Mouse (Mus musculus): ENCODE measurements around the gene 4930518I15Rik. TPM values are rescaled to one million over a fixed set of nuclear protein-coding genes. Genes with fewer than 3 reads are reported as not detected.

Gene 4930518I15Rik
- polyA plus RNA-seq, 1 experiment from 2014 or later = 8.6 TPM

DNA sequence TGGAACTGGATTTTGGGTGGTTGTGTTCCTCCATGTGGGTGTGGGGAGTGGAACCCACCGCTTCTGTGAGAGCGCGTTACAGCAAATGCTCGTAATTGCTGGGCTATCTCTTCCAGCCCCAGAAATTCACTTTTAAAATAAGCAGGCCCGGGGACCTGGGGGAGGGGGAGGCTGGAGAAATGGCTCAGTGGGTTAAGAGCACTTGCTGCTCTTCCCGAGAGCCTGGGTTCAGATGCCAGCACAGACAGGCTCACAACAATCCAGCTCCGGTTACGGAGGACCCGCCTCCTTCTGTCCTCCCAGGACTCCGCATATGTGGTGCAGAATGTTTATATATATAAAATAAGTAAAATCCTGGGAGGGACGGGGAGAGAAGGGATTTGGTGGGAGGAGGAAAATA is 15.0 kb downstream of the 4930518I15Rik start:
- no peak overlapping the region for H3K27ac ChIP-seq (ENCODE audit: low read depth, low read length)

DNA sequence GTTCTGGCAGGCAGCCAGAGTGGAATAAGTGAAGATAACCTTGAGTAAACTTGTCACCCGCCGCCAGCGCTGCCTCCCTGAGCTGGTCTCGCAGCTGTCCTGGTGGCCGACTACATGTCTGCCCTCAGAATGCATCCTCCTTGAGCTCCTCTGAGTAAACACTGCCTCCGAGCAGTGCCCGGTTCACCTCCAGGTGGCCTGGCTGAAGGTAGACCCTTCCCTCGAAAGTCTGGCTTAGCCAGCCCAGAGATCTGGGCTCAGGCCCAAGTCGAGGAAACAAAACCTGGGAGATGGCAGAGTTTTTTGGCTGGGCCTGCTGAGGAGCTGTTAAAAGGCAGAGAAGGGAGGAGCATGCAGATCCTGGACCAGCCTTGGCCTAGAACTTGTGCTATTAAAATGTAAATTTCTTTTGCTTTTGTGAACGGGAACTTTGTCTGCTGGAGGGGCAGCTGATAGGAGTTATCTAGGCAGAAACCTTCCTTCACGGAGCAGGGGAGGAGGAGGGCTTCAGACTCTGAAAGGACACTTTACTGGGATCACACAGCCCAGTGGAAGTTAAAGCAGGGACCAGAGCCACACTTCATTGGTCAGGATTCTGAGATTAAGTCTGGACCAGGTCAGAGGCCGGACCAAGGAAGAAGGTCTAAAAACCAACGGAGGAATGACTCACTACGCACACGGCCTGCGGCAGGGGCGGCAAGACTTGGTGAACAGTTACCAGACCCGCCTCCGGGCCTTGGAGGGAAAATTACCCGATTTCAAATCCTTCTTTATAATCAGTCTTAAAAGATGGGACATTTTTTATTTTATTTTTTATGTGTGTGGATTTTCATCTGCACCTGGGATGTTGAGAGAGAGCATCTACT is 15.7 kb downstream of the 4930518I15Rik start:
- WGBS = 2% methylated on average over 20 of the region's 20 CpGs

More for the DNA sequence above, 15.0 kb downstream of the 4930518I15Rik start:
- ATAC-seq (ENCODE audit: low FRiP score) (no peak), DNase-seq (ENCODE audit: low spot score) (peak; percentile 36)
- Histone ChIP-seq H3K4me3 (ENCODE audit: low read depth, low read length) (peak overlapping the region; percentile 87), H3K9ac (ENCODE audit: low read depth, low read length) (peak overlapping the region; percentile 88; the same call in 1 of the 2 replicates), H3K27me3 (ENCODE audit: control insufficient read depth, insufficient read depth, low read length) (no peaks in the 10 kb centered on the region), H3K4me2 (replicated peaks; ENCODE audit: low read depth, low read length) (peak overlapping the region; percentile 84), H3K4me1 (replicated peaks; ENCODE audit: control insufficient read depth, insufficient read depth, low read length) (peaks cover 14% of the 10 kb centered on the region; the same call in 1 of the 2 replicates), H3K9me3 (ENCODE audit: control insufficient read depth, low read length) (no peaks in the 10 kb centered on the region), H3K36me3 (ENCODE audit: control insufficient read depth, insufficient read depth, low read length) (peaks cover 3% of the 10 kb centered on the region; the same call in 1 of the 2 replicates)
- 17% methylated on average over 11 of the region's 11 CpGs for WGBS

DNA sequence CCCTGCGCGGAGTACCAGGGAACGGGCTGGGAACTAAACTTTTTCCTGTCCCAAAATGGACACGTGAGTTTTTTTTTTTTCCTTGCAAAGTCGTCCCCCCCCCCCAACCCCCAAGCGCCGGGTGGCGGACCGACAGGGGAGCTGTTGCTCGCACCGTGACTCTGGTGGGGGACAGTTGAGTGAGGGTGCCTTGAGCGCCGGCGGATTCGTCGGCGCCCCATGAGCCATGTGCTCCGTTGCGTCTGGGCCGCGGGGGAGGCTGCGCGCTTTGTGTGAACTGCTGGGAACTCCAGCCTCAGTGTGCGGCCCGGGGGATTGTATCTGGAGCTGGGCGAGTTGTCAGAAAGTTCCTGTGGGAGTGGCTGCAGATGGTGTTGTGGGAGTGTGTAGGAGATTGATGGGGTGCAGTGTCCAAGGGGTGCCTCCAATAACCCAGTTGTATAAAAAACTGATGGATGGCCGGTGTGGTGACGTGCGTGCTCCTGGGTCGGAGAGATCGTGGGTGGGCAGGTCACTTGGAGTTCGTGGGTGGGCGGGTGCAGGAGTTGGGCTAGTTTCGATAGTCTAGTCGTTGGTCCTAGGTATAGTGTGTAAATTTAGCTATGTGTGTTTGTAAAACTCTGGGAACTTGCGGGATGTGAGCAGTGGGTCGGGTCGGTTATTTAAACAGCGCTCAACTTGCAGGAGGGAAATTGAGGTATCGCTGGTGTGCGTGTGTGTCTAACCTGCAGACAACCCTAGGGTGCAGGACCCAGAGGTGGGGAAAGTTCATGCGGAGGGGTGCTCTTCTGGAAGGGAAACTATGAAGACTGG is 16.5 kb downstream of the 4930518I15Rik start:
- H3K4me2 ChIP-seq (replicated peaks; ENCODE audit: low read depth, low read length) = peak overlapping the region; percentile 84
- no peaks in the 10 kb centered on the region for H3K27me3 ChIP-seq (ENCODE audit: control insufficient read depth, insufficient read depth, low read length)
- ATAC-seq (ENCODE audit: low FRiP score) (peak; percentile 28; the same call in 1 of the 2 replicates), DNase-seq (ENCODE audit: low spot score) (peak; percentile 74)
- peak overlapping the region; percentile 88 for H3K9ac ChIP-seq (ENCODE audit: low read depth, low read length)
- WGBS = under 1% methylated on average over 41 of the region's 42 CpGs
- peak overlapping the region; percentile 87 for H3K4me3 ChIP-seq (ENCODE audit: low read depth, low read length)
- no peaks in the 10 kb centered on the region for H3K9me3 ChIP-seq (ENCODE audit: control insufficient read depth, low read length)
- no peaks in the 10 kb centered on the region for H3K36me3 ChIP-seq (ENCODE audit: control insufficient read depth, insufficient read depth, low read length)
- peaks cover 14% of the 10 kb centered on the region; the same call in 1 of the 2 replicates for H3K4me1 ChIP-seq (replicated peaks; ENCODE audit: control insufficient read depth, insufficient read depth, low read length)
- peak overlapping the region; percentile 90 for H3K27ac ChIP-seq (ENCODE audit: low read depth, low read length)

More for the DNA sequence above, 15.7 kb downstream of the 4930518I15Rik start:
- peak overlapping the region; percentile 84 for H3K4me2 ChIP-seq (replicated peaks; ENCODE audit: low read depth, low read length)
- no peaks in the 10 kb centered on the region for H3K9me3 ChIP-seq (ENCODE audit: control insufficient read depth, low read length)
- DNase-seq (ENCODE audit: low spot score) (peak; percentile 56), ATAC-seq (ENCODE audit: low FRiP score) (no peak)
- peak overlapping the region; percentile 88 for H3K9ac ChIP-seq (ENCODE audit: low read depth, low read length)
- peaks cover under 1% of the 10 kb centered on the region; the same call in 1 of the 2 replicates for H3K36me3 ChIP-seq (ENCODE audit: control insufficient read depth, insufficient read depth, low read length)
- H3K27me3 ChIP-seq (ENCODE audit: control insufficient read depth, insufficient read depth, low read length) = no peaks in the 10 kb centered on the region
- H3K4me1 ChIP-seq (replicated peaks; ENCODE audit: control insufficient read depth, insufficient read depth, low read length) = peaks cover 14% of the 10 kb centered on the region; the same call in 1 of the 2 replicates
- H3K4me3 ChIP-seq (ENCODE audit: low read depth, low read length) = peak overlapping the region; percentile 87
- H3K27ac ChIP-seq (ENCODE audit: low read depth, low read length) = peak overlapping the region; percentile 68

DNA sequence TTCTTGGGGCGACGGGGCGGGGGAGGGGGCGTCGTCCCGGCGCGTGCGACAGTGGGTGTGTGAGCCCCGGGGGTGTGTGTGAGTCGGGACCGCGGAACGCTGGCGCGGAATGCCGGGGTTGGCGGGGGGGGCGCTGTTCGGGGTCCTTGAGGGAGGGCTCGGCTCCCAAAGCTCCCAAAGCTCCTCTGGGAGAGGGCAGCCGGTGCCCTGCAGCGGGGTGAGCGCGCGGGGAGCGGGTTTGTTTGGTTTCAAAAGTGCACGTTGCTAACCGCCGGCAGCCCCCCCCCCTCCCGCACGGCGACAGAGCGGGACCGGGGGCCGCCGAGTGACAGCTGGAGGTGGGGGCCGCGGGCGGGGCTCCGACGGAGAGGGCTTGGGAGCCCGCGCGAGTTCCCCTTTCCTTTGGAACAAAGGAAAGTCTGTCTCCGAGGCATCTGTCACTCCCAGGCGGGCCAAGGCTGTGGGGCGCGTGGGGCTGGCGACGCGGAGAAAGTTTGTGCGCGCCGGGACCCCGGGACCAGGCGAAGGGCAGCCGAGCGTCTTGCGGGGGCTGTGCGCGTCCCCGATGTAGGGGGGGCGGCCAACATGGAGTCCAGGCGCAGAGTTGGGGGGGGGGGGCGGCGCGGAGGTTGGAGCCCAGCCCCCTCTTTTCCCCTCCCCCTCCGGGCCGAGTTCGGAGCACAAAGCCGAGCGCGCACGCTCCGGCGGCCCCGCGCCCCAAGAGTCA is 17.3 kb downstream of the 4930518I15Rik start:
- no peaks in the 10 kb centered on the region for H3K36me3 ChIP-seq (ENCODE audit: control insufficient read depth, insufficient read depth, low read length)
- H3K4me1 ChIP-seq (replicated peaks; ENCODE audit: control insufficient read depth, insufficient read depth, low read length) = peaks cover 14% of the 10 kb centered on the region; the same call in 1 of the 2 replicates
- H3K27me3 ChIP-seq (ENCODE audit: control insufficient read depth, insufficient read depth, low read length) = no peaks in the 10 kb centered on the region
- H3K27ac ChIP-seq (ENCODE audit: low read depth, low read length) = peak overlapping the region; percentile 90
- no peaks in the 10 kb centered on the region for H3K9me3 ChIP-seq (ENCODE audit: control insufficient read depth, low read length)
- under 1% methylated on average over 43 of the region's 79 CpGs for WGBS
- peak; percentile 77 for DNase-seq (ENCODE audit: low spot score)
- H3K9ac ChIP-seq (ENCODE audit: low read depth, low read length) = peak overlapping the region; percentile 88
- peak overlapping the region; percentile 84 for H3K4me2 ChIP-seq (replicated peaks; ENCODE audit: low read depth, low read length)
- peak overlapping the region; percentile 87 for H3K4me3 ChIP-seq (ENCODE audit: low read depth, low read length)
- peak; percentile 38 for ATAC-seq (ENCODE audit: low FRiP score)

DNA sequence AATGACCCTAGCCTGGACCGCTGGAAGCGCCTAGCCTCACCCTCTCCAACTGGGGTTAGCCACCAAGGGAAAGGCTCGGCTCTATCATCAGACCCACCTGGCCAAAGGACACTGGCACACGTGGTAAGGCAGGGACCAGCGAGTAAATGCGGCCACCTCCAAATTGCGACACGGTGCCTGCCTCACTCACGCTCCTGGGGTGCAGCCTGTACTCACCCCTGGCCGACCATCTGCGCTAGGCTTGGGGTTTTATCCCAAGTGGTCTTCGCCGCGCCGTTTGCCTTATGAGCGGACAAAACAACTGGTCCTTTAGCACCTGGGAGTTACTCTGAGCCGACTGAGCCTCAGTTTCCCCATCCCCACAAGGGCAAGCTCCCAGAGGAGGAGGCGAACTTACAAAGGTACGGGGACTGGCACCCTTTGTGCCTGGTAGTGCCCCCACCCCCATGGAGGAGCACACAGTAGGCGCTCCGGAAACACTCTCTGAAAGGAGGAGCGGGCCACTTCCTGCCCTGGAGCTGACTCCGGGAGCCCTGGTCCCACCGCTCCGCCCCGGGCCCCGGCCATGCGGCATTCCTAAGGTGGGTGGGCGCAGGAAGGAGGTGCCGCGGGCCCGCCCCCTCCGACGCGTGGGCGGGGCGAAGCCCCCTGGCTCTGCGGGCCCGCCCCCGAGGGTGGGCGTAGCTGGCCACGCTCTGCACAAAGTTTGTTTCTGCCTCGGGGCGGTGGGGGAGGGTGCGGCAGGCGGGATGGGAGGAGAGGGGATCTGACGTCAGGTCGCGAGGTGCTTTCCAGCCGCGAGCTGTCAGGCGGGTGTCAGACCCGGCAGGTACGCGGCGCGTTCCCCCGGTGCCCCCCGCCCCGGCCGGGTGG is 18.2 kb downstream of the 4930518I15Rik start, which contains the start of gene Tgif2:
Gene Tgif2, plus strand, starts transcription at position 689 of the 873 bp plus-strand sequence.
- no peaks in the 10 kb centered on the region for H3K36me3 ChIP-seq (ENCODE audit: control insufficient read depth, insufficient read depth, low read length)
- whole genome bisulfite sequencing = 1% methylated on average over 43 of the region's 61 CpGs

DNA sequence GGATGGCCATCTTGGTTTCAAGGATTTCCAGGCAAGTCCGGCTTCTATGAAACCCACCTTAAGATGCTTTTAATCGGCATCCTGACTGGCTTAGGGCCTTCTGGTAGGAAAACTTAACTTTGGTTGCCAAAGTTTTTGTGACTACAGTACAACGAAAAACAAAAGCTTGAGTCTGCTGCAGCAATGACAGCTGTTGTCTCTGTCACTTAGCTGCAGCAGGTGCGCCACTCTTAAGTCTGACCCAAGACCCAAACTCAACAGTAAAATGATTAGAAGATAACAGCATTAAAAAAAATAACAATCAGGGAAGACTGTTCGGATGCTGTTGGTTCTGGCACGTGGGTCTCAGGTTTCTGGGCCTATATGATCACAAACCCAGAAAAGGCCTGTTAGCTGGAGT is 18.9 kb downstream of the 4930518I15Rik start:
- no peaks in the 10 kb centered on the region for H3K36me3 ChIP-seq (ENCODE audit: control insufficient read depth, insufficient read depth, low read length)
- no peaks in the 10 kb centered on the region for H3K9me3 ChIP-seq (ENCODE audit: control insufficient read depth, low read length)
- H3K4me2 ChIP-seq (replicated peaks; ENCODE audit: low read depth, low read length) = peak overlapping the region; percentile 84; the same call in 1 of the 2 replicates
- WGBS = 67% methylated on average over 6 of the region's 6 CpGs
- peak overlapping the region; percentile 87; the same call in 1 of the 2 replicates for H3K4me3 ChIP-seq (ENCODE audit: low read depth, low read length)
- no peak overlapping the region for H3K27ac ChIP-seq (ENCODE audit: low read depth, low read length)
- no peaks in the 10 kb centered on the region for H3K27me3 ChIP-seq (ENCODE audit: control insufficient read depth, insufficient read depth, low read length)
- H3K9ac ChIP-seq (ENCODE audit: low read depth, low read length) = peak overlapping the region; percentile 88; the same call in 1 of the 2 replicates
- ATAC-seq (ENCODE audit: low FRiP score) (no peak), DNase-seq (ENCODE audit: low spot score) (no peak)
- H3K4me1 ChIP-seq (replicated peaks; ENCODE audit: control insufficient read depth, insufficient read depth, low read length) = peaks cover 8% of the 10 kb centered on the region; the same call in 1 of the 2 replicates

More for the DNA sequence above, 18.2 kb downstream of the 4930518I15Rik start, which contains the start of gene Tgif2:
- Histone ChIP-seq H3K4me2 (replicated peaks; ENCODE audit: low read depth, low read length) (peak within 1 kb of the TSS; percentile 84), H3K9ac (ENCODE audit: low read depth, low read length) (peak within 1 kb of the TSS; percentile 88), H3K4me1 (replicated peaks; ENCODE audit: control insufficient read depth, insufficient read depth, low read length) (peaks cover 10% of the 10 kb centered on the region; the same call in 1 of the 2 replicates), H3K4me3 (ENCODE audit: low read depth, low read length) (peak within 1 kb of the TSS; percentile 87), H3K27me3 (ENCODE audit: control insufficient read depth, insufficient read depth, low read length) (no peaks in the 10 kb centered on the region), H3K9me3 (ENCODE audit: control insufficient read depth, low read length) (no peaks in the 10 kb centered on the region), H3K27ac (ENCODE audit: low read depth, low read length) (peak within 1 kb of the TSS; percentile 90)
- ATAC-seq (ENCODE audit: low FRiP score) = peak; percentile 84
- DNase-seq (ENCODE audit: low spot score) = peak; percentile 96

DNA sequence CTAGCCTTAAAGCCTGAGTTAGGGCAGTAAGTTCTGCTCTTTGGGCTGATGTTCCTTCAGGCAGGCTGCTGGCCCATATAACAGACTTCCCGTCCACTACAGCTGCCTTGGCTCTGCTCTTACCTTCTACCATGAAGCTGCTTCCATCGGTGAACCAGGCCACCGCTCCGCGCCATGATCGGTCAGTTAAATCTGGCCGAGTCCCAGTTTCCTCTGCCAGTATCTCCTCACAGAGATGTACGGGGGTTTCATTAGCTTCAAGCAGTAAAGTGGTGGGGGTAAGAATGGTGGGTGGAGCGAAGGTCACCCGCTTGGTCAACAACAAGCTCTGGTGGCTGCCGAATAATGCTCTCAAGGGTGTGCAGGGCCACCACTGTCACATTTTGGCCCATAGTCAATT is 23.4 kb downstream of the 4930518I15Rik start:
- Histone ChIP-seq H3K27me3 (ENCODE audit: control insufficient read depth, insufficient read depth, low read length) (no peaks in the 10 kb centered on the region), H3K4me2 (replicated peaks; ENCODE audit: low read depth, low read length) (no peak overlapping the region), H3K27ac (ENCODE audit: low read depth, low read length) (no peak overlapping the region), H3K9ac (ENCODE audit: low read depth, low read length) (no peak overlapping the region), H3K4me3 (ENCODE audit: low read depth, low read length) (no peak overlapping the region), H3K4me1 (replicated peaks; ENCODE audit: control insufficient read depth, insufficient read depth, low read length) (no peaks in the 10 kb centered on the region), H3K9me3 (ENCODE audit: control insufficient read depth, low read length) (peaks cover 2% of the 10 kb centered on the region), H3K36me3 (ENCODE audit: control insufficient read depth, insufficient read depth, low read length) (peaks cover 7% of the 10 kb centered on the region; the same call in 1 of the 2 replicates)
- DNase-seq (ENCODE audit: low spot score) = no peak
- 98% methylated on average over 11 of the region's 11 CpGs for WGBS
- ATAC-seq (ENCODE audit: low FRiP score) = no peak
